Mouse (Mus musculus) forebrain, embryonic 16.5 days (tissue): ENCODE measurements around the gene Gm49510. TPM values are rescaled to one million over a fixed set of nuclear protein-coding genes. Genes with fewer than 3 reads are reported as not detected.
A peak's percentile ranks its signal among the peaks of the same experiment; 100 is the strongest.

Source experiments
- ATAC-seq: fragments of 200-750 bp; cut with Nextera tagmentation; 2 replicates; pipeline ENCODE4 v1.8.0; 2017; ENCODE audit warnings: mild to moderate bottlenecking, moderate library complexity
- H3K27ac ChIP-seq: fragments of 300-500 bp; sonication (generic); 2 replicates; pipeline ENCODE4 v1.5.1; 2014; ENCODE audit warnings: low read length, control low read depth
- H3K27me3 ChIP-seq: fragments of 300-500 bp; sonication (generic); replicated peaks from 2 replicates; pipeline ENCODE4 v1.6.1; 2014; ENCODE audit warnings: low read length; ENCODE audit not compliant: control insufficient read depth, insufficient read depth
- H3K36me3 ChIP-seq: fragments of 300-500 bp; sonication (generic); 2 replicates; pipeline ENCODE4 v1.6.1; 2014; ENCODE audit not compliant: control insufficient read depth, insufficient read depth
- H3K4me1 ChIP-seq: fragments of 300-500 bp; sonication (generic); replicated peaks from 2 replicates; pipeline ENCODE4 v1.6.1; 2014; ENCODE audit warnings: low read length; ENCODE audit not compliant: control insufficient read depth, insufficient read depth
- H3K4me2 ChIP-seq: fragments of 300-500 bp; sonication (generic); 2 replicates; pipeline ENCODE4 v1.6.1; 2014; ENCODE audit warnings: mild to moderate bottlenecking, low read length, control low read depth
- H3K4me3 ChIP-seq: fragments of 300-500 bp; sonication (generic); replicated peaks from 2 replicates; pipeline ENCODE4 v1.5.1; 2014; ENCODE audit warnings: mild to moderate bottlenecking, low read length, control low read depth
- H3K9ac ChIP-seq: fragments of 300-500 bp; sonication (generic); replicated peaks from 2 replicates; pipeline ENCODE4 v1.6.1; 2014; ENCODE audit warnings: low read depth, low read length, control low read depth
- H3K9me3 ChIP-seq: fragments of 300-500 bp; sonication (generic); 2 replicates; pipeline ENCODE4 v1.6.1; 2016; ENCODE audit warnings: low read length; ENCODE audit not compliant: control insufficient read depth
- WGBS: fragments of 180-500 bp; shearing (Covaris S2); extraction: QIAGEN DNeasy Blood & Tissue Kit; methylation state at CpG from one replicate; pipeline ENCODE4 v1.1.7; 2014; 5-methylcytosine and 5-hydroxymethylcytosine counted together
- polyA plus RNA-seq: library from polyadenylated mRNA; unstranded; fragments of >200 nt; fragmentation: Nextera tagmentation; extraction: Ambion mirVana; gene quantifications from 2 replicates; pipeline ENCODE4 v1.2.1, GENCODE M21; 2015

Gene Gm49510
- polyA plus RNA-seq, 1 experiment from 2014 or later = 0.19 TPM

DNA sequence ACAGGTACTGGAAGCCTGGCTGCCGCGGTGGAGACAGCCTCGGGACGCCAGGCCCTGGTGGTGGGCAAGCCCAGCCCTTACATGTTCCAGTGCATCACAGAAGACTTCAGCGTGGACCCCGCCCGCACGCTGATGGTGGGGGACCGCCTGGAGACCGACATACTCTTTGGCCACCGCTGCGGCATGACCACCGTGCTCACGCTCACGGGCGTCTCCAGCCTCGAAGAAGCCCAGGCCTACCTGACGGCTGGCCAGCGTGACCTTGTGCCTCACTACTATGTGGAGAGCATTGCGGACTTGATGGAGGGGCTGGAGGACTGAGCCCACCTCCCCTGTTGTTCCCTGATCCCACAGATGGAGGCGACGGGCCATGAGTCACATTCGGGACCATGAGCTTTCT is 18.7 kb downstream of the Gm49510 start:
- H3K9ac ChIP-seq = no peak overlapping the region
- peaks cover 24% of the 10 kb centered on the region for H3K4me1 ChIP-seq
- WGBS = 93% methylated on average over 23 of the region's 23 CpGs
- H3K4me3 ChIP-seq = no peak overlapping the region
- no peak overlapping the region for H3K4me2 ChIP-seq
- no peak for ATAC-seq
- H3K27ac ChIP-seq = no peak overlapping the region
- H3K36me3 ChIP-seq = peaks cover 9% of the 10 kb centered on the region; the same call in 1 of the 2 replicates
- H3K27me3 ChIP-seq = no peaks in the 10 kb centered on the region
- no peaks in the 10 kb centered on the region for H3K9me3 ChIP-seq

- no peak overlapping the region for H3K27ac ChIP-seq
- no peaks in the 10 kb centered on the region for H3K27me3 ChIP-seq
- H3K9ac ChIP-seq = no peak overlapping the region
- no peak for ATAC-seq
- H3K4me3 ChIP-seq = no peak overlapping the region
- H3K4me1 ChIP-seq = peaks cover 20% of the 10 kb centered on the region
- H3K4me2 ChIP-seq = no peak overlapping the region
- H3K36me3 ChIP-seq = peaks cover 9% of the 10 kb centered on the region; the same call in 1 of the 2 replicates
- H3K9me3 ChIP-seq = no peaks in the 10 kb centered on the region
- WGBS = 82% methylated on average over 12 of the region's 12 CpGs
These were observed 20.4 kb downstream of the Gm49510 start for GRCm38 (mm10) chr15:78919914-78920313.

GRCm38 (mm10) chr15:78922700-78923099 is 23.2 kb downstream of the Gm49510 start:
- Histone ChIP-seq H3K36me3 (peaks cover 9% of the 10 kb centered on the region; the same call in 1 of the 2 replicates), H3K4me3 (no peak overlapping the region), H3K9me3 (no peaks in the 10 kb centered on the region), H3K4me1 (peaks cover 18% of the 10 kb centered on the region), H3K27me3 (no peaks in the 10 kb centered on the region), H3K9ac (no peak overlapping the region), H3K4me2 (no peak overlapping the region), H3K27ac (no peak overlapping the region)
- ATAC-seq = no peak
- 87% methylated on average over 7 of the region's 7 CpGs for WGBS

GRCm38 (mm10) chr15:78923585-78923984 is 24.1 kb downstream of the Gm49510 start:
- Histone ChIP-seq H3K27me3 (no peaks in the 10 kb centered on the region), H3K36me3 (peaks cover 9% of the 10 kb centered on the region; the same call in 1 of the 2 replicates), H3K9me3 (no peaks in the 10 kb centered on the region), H3K4me2 (no peak overlapping the region), H3K4me3 (no peak overlapping the region), H3K27ac (no peak overlapping the region), H3K9ac (no peak overlapping the region), H3K4me1 (peaks cover 25% of the 10 kb centered on the region)
- ATAC-seq = no peak
- 84% methylated on average over 6 of the region's 6 CpGs for WGBS

DNA sequence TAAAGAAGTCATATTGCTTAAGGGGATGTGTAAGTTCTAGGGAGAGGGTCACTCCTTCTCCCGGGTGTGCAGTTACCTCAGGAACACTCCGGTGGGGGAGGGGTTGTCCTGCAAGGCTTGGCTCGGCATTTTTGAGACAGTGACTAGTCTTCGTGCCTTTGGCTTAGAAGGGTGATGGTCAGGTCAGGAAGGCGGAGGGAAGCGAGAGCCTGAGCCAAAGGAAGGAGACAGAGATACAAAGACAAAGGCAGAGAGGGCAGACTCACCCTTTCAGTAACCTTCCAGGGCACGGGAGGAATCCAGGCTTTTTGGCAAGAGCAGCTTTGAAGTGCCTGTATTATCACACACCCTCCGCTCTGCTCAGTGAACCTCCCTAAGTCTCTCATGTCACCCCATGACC is 25.7 kb downstream of the Gm49510 start:
- no peak for ATAC-seq
- Histone ChIP-seq H3K4me3 (no peak overlapping the region), H3K4me2 (no peak overlapping the region), H3K4me1 (peaks cover 25% of the 10 kb centered on the region), H3K9ac (no peak overlapping the region), H3K9me3 (no peaks in the 10 kb centered on the region), H3K27me3 (no peaks in the 10 kb centered on the region), H3K27ac (no peak overlapping the region), H3K36me3 (0 out of 2 replicates have a peak, but pooled peaks cover 1% of the 10 kb centered on the region)
- 42% methylated on average over 8 of the region's 8 CpGs for WGBS

DNA sequence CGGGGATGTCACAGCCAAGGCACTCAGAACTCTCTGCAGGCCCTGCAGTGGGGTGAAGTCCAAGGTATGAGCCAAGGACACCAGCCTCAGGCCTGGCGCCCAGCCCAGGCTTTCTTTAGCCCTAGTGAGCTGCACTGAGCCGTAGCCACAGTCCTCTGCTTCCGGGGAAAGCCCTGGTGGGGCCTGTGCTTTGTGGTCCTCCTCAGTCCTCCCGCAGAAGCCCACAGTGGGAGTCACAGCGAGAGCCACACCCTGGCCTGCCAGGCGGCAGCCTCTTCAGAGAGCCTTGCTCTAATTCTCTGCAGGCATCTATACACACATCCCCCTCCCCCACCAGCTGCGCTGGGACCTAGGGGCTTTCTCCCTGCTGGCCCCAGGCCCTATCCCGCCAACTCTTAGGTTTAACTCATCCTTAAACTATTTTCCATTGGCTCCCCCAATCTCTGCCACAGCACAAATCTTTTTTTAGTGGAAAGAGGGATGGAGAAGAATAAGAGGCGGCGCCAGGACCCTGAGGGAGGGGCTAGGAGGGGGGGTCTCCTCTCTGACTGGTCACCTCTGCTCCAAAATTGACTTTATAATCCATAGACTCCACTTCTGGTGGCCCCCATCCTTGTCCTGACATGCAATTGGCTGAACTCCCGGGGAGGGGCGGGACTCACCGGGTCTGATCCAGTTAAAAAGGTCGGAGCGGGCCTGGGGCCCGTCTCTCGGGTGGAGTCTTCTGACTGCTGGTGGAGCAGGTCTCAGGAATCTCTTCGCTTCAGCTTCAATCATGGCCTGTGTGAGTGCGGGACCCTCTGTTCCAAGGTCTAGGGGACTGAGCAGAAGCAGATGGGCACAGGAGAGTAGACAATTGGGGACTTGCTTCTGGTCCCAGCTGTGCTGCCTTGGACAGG is 26.8 kb downstream of the Gm49510 start, which contains the start of gene Lgals1:
Gene Lgals1, plus strand, starts transcription at position 705 of the 899 bp plus-strand sequence.
- 9% methylated on average over 20 of the region's 20 CpGs for whole genome bisulfite sequencing
- Histone ChIP-seq H3K4me3 (peak within 1 kb of the TSS; percentile 7), H3K36me3 (no peaks in the 10 kb centered on the region), H3K27me3 (no peaks in the 10 kb centered on the region), H3K27ac (peak within 1 kb of the TSS; percentile 65; the same call in 1 of the 2 replicates), H3K9me3 (no peaks in the 10 kb centered on the region), H3K4me2 (peak within 1 kb of the TSS; percentile 71), H3K4me1 (peaks cover 25% of the 10 kb centered on the region), H3K9ac (peak within 1 kb of the TSS; percentile 23; the same call in 1 of the 2 replicates)
- ATAC-seq = peak; percentile 51

GRCm38 (mm10) chr15:78927021-78927787 is 27.7 kb downstream of the Gm49510 start:
- H3K9me3 ChIP-seq = no peaks in the 10 kb centered on the region
- H3K4me1 ChIP-seq = peaks cover 25% of the 10 kb centered on the region
- 29% methylated on average over 15 of the region's 15 CpGs for WGBS
- peak overlapping the region; percentile 71 for H3K4me2 ChIP-seq
- H3K4me3 ChIP-seq = peak overlapping the region; percentile 36
- no peak for ATAC-seq
- H3K36me3 ChIP-seq = no peaks in the 10 kb centered on the region
- peak overlapping the region; percentile 27 for H3K9ac ChIP-seq
- H3K27ac ChIP-seq = no peak overlapping the region
- H3K27me3 ChIP-seq = no peaks in the 10 kb centered on the region

GRCm38 (mm10) chr15:78927788-78928457 is 28.5 kb downstream of the Gm49510 start:
- Histone ChIP-seq H3K9me3 (no peaks in the 10 kb centered on the region), H3K4me2 (peak overlapping the region; percentile 71), H3K4me3 (peak overlapping the region; percentile 36), H3K27ac (no peak overlapping the region), H3K4me1 (peaks cover 25% of the 10 kb centered on the region), H3K36me3 (no peaks in the 10 kb centered on the region), H3K27me3 (no peaks in the 10 kb centered on the region), H3K9ac (peak overlapping the region; percentile 27)
- peak; percentile 60 for ATAC-seq
- 2% methylated on average over 25 of the region's 35 CpGs for WGBS
